Mouse (Mus musculus): ENCODE results near the gene Fabp6. TPM values are rescaled to one million over a fixed set of nuclear protein-coding genes. Genes with fewer than 3 reads are reported as not detected.

Fabp6 gene
- polyA plus RNA-seq, 1 experiment from 2014 or later, result not detected

GRCm38 (mm10) chr11:43548657-43549435 is 52.5 kb downstream of the Fabp6 start:
- Histone ChIP-seq H3K4me2 (peak overlapping the region; percentile 19), H3K27ac (ENCODE audit: low read depth) (peak overlapping the region; percentile 92), H3K4me3 (ENCODE audit: low read depth, low read length) (no peak overlapping the region), H3K27me3 (ENCODE audit: insufficient read depth, low read length) (no peaks in the 10 kb centered on the region), H3K36me3 (ENCODE audit: insufficient read depth) (0 out of 2 replicates have a peak, but pooled peaks cover 5% of the 10 kb centered on the region), H3K9ac (peak overlapping the region; percentile 24; the same call in 1 of the 2 replicates), H3K4me1 (ENCODE audit: insufficient read depth) (peaks cover 31% of the 10 kb centered on the region), H3K9me3 (ENCODE audit: low read depth, low read length) (no peaks in the 10 kb centered on the region)
- TF ChIP-seq CTCF (IDR thresholded peaks at IDR 0.05; ENCODE audit: low read depth), result no peak
- ATAC-seq (ENCODE audit: insufficient read depth), result peak; percentile 68
- WGBS, result 18% methylated on average over 12 of the region's 12 CpGs
- DNase-seq, result peak; percentile 65

- peak; percentile 76 for ATAC-seq (ENCODE audit: insufficient read depth)
- H3K9ac ChIP-seq, result peak overlapping the region; percentile 24; the same call in 1 of the 2 replicates
- no peak for TF ChIP-seq CTCF (IDR thresholded peaks at IDR 0.05; ENCODE audit: low read depth)
These were observed 53.2 kb downstream of the Fabp6 start for GRCm38 (mm10) chr11:43548148-43548547.

GRCm38 (mm10) chr11:43546678-43547077 is 54.7 kb downstream of the Fabp6 start:
- Histone ChIP-seq H3K4me2 (no peak overlapping the region), H3K27me3 (ENCODE audit: insufficient read depth, low read length) (no peaks in the 10 kb centered on the region), H3K4me3 (ENCODE audit: low read depth, low read length) (no peak overlapping the region), H3K27ac (ENCODE audit: low read depth) (peak overlapping the region; percentile 5; the same call in 1 of the 2 replicates), H3K9ac (no peak overlapping the region), H3K4me1 (ENCODE audit: insufficient read depth) (peaks cover 31% of the 10 kb centered on the region), H3K36me3 (ENCODE audit: insufficient read depth) (0 out of 2 replicates have a peak, but pooled peaks cover 9% of the 10 kb centered on the region), H3K9me3 (ENCODE audit: low read depth, low read length) (no peaks in the 10 kb centered on the region)
- DNase-seq (no peak), ATAC-seq (ENCODE audit: insufficient read depth) (no peak)
- no peak for TF ChIP-seq CTCF (IDR thresholded peaks at IDR 0.05; ENCODE audit: low read depth)
- WGBS, result 54% methylated on average over 4 of the region's 4 CpGs

More at GRCm38 (mm10) chr11:43548148-43548547, 53.2 kb downstream of the Fabp6 start:
- peak; percentile 86 for DNase-seq
- peaks cover 31% of the 10 kb centered on the region for H3K4me1 ChIP-seq (ENCODE audit: insufficient read depth)
- H3K27ac ChIP-seq (ENCODE audit: low read depth), result peak overlapping the region; percentile 92
- no peaks in the 10 kb centered on the region for H3K27me3 ChIP-seq (ENCODE audit: insufficient read depth, low read length)
- 0 out of 2 replicates have a peak, but pooled peaks cover 8% of the 10 kb centered on the region for H3K36me3 ChIP-seq (ENCODE audit: insufficient read depth)
- H3K4me2 ChIP-seq, result peak overlapping the region; percentile 19
- 17% methylated on average over 7 of the region's 7 CpGs for WGBS
- no peak overlapping the region for H3K4me3 ChIP-seq (ENCODE audit: low read depth, low read length)
- no peaks in the 10 kb centered on the region for H3K9me3 ChIP-seq (ENCODE audit: low read depth, low read length)

Other genes with a start within 250 kb of the Fabp6 start
- 82.5 and 87.6 TPM in 2 replicates for gene Pttg1, start 175.3 kb downstream of the Fabp6 start, polyA plus RNA-seq (2014; fragmentation: Nextera tagmentation; extraction: Ambion mirVana)
- 47.9 and 50.1 TPM in 2 replicates for gene Slu7, start 167.8 kb downstream of the Fabp6 start, polyA plus RNA-seq (2014; fragmentation: Nextera tagmentation; extraction: Ambion mirVana)
- 2.1 and 2.2 TPM in 2 replicates for gene C1qtnf2, start 127.3 kb downstream of the Fabp6 start, polyA plus RNA-seq (2014; fragmentation: Nextera tagmentation; extraction: Ambion mirVana)
- gene Ccnjl, start 72.8 kb downstream of the Fabp6 start, polyA plus RNA-seq (2014; fragmentation: Nextera tagmentation; extraction: Ambion mirVana), result 28.1 and 32.9 TPM in 2 replicates
- 6.9 and 7.6 TPM in 2 replicates for gene 4933415A04Rik, start 14.5 kb downstream of the Fabp6 start, polyA plus RNA-seq (2014; fragmentation: Nextera tagmentation; extraction: Ambion mirVana)
- 40.3 and 47.1 TPM in 2 replicates for gene Pwwp2a, start 80.5 kb upstream of the Fabp6 start, polyA plus RNA-seq (2014; fragmentation: Nextera tagmentation; extraction: Ambion mirVana)
- gene Ttc1, start 146.5 kb upstream of the Fabp6 start, polyA plus RNA-seq (2014; fragmentation: Nextera tagmentation; extraction: Ambion mirVana), result 70.0 and 74.3 TPM in 2 replicates

All from lung, embryonic 14.5 days (tissue).